Mouse (Mus musculus): Measurements from ENCODE around the gene Slc24a3. TPM values are rescaled to one million over a fixed set of nuclear protein-coding genes. Genes with fewer than 3 reads are reported as not detected.

Gene Slc24a3
- total and polyA plus RNA-seq, 3 experiments, result 12.1 to 26.2 (median 21.1) TPM

DNA sequence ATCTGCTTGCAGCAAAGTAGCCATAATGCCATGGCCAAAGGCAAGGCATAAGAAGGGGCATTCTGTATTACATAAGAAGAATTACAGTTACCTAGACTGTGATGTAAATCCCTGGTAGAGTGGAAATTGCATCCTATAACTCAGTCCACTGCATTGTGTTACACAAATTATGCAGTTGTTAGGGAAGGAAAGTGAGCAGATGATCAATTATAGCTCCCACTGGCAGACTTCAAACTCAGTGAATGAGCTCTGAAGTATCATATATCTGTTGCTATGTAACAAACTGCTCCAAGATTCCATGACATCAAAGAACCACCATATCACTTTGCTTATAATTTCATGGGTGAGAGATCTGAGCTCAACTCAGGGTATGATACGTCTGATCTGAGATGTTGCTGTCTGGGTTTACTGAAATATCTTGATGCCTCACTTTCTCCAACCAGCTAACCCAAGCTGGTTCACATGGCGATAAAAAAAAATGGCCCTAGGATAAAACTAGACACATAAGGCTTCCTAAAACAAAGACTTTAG, 387.2 kb downstream of the Slc24a3 start:
- no peak for DNase-seq

DNA sequence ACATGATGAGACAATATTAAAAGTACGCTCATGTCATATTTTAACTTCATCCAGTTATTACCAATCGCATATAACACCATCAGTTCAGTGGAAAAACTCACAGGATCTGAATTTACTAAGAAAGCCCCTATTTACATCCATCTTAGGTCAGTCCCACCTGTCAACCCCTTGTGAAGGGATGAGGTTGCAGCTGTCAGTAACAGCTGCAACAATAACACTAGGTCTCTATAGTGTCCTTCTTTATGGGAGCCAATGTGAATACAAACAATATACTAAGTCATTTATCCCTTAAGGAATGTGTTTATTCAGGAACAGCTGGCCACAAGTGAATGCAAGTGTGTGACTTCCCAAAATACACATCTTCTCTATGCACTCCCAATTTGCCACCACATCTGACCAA, 388.2 kb downstream of the Slc24a3 start:
- no peak for DNase-seq

DNA sequence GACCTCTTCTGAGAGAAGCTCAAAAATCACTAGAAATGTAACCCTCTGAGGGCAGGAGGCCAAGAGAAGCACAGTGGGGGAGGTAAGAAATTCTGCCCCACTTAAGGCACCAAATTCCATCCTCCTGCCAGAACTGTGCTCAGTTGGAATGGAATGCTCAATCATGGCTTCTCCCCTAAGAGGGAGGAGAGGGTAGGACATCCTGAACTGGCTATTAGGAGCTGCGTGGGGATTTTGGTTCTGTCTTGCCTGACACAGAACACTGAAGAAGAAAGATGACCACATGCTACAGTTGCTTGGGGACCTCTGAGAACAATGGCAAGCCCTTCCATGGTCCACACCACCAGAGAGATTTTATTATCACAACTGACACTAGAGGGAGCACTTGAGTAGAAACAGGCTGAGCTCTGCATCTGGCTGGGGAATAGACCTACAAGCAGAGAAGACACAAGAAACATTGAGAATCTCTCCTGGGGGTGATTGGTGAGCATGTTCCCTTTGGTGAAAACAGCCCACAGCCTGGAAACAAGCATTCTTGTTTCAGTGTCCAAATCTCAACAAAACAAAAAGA, 389.9 kb downstream of the Slc24a3 start:
- DNase-seq, result peak; percentile 33

DNA sequence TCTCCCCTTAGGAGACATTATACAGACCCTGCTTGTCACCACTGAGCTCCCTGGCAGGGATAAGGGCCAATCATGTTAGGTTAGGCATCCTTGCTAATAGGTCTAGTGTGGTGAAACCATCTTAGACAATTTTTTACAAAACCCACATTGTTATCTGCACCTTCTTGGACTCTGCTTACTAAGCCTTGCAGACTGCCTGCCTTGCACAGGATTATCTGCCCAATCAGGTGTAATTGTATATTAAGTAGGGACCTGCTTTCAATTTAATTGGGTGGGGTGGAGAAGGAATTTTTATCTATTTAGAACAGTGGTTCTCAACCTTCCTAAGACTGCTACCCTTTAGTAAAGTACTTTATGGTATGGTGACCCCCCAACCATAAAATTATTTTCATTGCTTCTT, 394.9 kb downstream of the Slc24a3 start:
- DNase-seq, result no peak

DNA sequence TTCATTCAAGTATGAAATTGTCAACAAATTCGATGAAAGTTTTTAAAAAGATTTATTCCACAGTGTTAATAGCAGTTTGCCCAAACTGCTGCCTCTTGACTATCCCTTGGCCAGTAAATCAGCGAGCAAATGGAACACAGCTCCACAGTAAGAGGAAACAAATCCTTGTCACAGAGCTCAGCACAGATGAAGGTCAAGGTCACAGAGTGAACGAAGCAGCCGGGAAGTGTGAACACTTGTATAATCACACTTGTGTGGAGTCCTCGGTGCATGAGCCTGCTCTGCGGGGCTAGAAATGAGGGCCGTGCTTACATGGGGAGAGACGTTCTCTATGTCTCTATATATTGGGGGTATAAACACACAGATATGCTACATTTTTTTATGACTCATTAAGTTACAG, 397.0 kb downstream of the Slc24a3 start:
- DNase-seq, result peak; percentile 66

DNA sequence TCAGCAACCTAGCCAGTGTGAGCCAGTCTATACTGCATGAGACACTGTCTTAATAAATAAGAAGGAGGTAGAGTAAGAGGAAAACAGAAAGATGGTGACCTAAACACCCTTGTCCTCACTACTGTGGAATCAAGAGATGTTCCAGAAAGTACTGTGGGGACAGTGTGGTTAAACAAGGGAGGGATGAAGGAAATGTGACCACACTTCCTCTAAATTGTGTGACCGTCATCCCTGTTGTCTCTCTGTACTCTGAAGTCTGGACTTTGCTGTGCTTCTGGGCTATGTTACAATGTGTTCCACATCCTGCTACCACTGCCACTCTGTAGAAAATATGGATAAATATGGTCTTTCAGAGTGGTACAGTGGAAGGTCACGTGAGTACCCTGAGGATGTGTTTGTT, 399.4 kb downstream of the Slc24a3 start:
- no peak for DNase-seq

DNA sequence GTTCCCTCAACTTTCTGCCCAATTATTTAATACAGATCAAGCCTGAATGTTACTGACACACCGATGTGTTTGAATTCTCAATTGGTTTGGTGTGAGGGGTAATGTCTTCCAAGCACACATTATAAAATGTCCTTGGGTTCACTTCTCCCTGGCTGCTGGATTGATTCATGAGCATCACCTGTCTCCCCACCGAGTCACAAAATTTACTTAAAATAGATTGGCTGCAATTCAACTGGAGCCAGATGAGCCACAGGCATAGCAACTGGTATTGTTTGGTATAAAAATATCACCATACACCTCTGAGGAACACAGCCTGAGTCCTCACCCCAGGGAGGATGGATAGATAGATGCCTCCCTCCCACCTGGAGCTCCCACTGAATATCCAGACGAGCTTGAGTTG, 404.4 kb downstream of the Slc24a3 start:
- no peak for DNase-seq

DNA sequence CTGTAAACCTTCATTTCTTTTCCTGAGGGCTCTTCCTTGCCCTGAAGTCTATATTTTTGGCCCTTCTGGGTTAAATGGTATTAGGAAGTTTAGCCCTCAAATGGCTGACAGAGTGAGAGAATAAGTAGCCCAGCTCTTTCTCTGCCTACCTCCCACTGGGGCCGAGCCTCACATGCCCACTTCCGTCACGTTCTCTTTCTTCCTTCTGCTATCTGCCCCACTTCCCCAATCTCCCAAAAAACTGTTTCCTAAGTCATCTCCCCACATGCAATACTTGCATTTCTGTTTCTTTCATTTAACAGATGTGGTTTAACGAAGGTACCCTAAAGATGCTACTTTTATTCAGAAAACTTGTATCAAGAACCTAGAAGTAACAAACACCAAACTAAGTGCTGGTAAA, 406.6 kb downstream of the Slc24a3 start:
- no peak for DNase-seq

DNA sequence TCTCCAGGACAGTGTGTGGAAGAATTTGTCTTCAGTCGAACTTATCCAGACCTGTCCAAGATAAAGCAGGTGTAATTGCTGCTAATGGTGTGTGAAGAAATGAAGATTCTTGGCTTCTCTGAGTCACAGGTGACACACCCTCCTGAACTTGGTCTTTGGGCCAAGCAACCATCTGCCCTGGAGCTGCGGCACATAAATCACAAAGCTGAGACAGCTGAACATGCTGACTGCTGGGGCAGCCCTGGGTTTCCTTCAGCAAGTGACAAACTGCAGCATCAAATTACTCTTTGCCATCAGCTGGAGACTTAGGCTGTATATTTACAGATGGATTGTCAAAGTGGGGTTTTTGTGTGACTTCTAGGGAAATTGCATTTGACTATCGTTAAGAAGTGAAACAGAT, 415.5 kb downstream of the Slc24a3 start:
- DNase-seq, result no peak

DNA sequence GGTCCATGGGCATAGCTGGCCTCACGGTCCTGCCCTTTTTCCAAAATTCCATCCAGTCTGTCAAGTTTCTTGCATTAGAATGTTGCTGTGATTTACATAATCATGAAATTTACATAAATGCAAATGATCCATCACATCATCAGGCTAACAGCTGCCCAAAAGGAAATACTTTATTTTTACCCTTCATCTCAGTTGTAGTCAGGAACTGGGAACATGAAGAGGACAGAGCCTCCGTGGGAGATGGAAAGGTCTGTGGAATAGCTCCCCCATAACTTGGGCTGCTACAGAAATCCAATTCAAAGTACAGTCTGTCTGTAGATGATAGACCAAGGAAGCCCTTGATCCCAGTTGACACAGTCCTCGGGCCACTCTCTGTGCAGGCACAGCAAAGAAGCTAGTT, 417.9 kb downstream of the Slc24a3 start:
- no peak for DNase-seq

DNA sequence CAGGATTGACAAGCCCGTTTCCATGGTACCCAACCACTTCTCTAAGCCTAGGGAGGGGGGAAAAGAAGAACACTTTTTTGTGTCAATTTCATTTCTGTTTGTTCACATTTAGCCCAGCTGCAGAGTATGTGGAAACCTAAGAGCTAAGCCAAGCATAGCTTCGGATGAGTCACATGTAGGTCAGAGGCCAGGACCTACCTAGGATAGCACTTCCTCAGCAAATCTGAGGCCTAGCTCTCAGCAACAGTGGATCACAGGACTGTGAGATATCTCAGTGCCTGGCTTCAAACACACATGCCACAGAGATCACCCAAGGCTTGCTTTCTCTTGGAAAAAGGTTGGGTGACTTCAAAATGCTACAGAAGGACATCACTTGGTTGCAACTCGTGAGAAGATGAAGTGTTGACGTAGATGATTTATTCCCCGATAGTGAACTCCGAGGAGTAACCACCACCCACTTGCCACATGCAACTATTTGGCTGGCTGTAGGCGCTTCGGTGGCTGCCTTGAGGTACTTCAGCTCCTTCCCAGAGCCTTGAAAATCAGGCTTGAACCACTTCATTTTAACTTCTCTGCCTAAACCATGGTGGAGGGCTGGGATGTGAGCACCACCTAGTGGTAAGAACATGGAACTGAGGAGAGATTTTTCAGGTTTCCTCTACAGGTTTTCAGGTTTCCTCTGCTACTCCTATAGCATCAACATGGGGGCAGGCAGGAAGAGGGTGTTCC, 420.6 kb downstream of the Slc24a3 start:
- peak; percentile 63 for DNase-seq

DNA sequence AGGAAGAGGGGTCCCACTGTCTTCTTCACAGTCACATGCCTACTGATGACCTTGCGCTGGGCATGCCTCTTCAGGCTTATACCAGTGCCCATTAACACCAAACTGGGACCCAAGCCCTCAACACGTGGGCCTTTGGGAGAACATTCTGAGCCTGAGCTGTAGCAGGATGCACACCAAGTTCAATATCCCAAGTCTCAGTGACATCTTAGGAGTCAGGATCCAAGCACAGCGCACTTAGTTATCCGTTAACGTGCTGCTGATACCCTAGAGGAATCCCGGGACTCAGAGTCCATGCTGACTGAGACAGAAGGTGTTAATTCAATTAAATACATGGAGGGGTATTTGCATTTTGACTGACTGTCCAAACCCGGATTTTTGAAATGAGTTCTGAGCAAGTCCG, 424.3 kb downstream of the Slc24a3 start:
- no peak for DNase-seq

DNA sequence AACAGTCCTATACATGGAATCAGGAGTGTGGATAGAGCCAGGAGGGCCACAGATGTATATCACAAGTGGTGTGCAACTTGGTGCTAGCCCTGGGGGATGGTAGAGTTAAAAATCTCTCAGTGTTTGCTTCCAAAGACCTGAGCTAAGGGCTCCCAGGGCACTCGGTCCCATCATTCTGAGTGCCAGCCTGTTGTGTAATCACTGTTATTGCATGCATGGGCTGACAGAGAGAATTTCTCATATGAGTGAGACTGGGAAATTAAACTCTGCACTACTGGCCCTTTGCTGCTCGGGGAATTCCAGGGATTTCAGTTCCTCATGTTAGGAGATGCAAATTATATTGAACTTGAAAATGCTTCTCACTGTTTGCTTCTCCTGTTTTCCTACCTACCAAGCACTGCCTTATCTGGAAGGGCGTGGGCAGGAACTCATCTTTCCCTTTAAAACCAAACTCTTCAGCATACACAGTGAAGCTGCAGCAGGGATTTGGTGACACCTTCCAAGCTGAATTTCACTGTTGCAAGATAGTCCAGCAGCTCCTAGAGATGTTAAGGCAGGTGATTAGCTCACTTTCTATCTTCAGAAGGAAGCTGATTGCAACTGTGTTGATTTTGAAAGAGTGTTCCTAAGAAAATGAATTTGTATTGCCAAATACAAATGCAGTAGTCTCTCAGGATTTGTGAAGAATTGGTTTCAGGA, 426.2 kb downstream of the Slc24a3 start:
- DNase-seq, result peak; percentile 46

DNA sequence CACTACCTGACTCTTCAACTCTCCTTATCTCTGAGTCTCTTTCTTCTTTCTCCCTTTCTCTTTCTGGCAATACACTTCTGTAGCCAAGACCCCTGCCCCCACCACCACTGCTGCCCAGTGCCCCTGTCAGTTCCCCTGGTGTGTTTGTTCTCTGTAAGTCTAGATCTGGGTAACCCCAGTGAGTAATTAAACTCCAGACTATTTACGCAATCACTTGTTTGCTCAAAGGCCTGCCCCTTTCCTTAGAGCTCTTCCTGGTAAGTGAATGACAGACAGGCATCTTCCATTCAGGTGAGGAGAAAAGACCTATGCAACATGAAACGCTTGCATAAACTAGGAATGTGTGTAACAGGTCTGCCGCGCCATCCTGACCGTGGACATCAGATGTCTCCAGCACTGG, 430.3 kb downstream of the Slc24a3 start:
- no peak for DNase-seq

DNA sequence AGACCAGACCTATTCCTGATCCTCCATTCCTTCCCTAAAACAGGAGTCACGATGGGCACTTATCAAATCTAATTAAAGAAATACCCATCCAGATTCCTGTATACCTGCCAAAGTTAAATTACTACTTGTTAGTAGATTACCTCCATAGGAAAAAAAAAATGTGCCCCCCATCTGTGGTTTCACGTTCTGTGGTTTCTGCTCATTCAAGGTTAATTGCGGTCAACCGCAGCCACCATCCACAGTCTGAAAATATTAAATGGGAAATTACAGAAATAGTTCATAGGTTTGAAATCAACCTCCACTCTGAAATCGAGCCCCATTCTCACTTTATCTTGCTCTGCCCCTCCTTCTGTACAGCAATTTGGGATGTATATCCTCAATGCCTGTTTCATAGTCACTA, 440.3 kb downstream of the Slc24a3 start:
- no peak for DNase-seq

DNA sequence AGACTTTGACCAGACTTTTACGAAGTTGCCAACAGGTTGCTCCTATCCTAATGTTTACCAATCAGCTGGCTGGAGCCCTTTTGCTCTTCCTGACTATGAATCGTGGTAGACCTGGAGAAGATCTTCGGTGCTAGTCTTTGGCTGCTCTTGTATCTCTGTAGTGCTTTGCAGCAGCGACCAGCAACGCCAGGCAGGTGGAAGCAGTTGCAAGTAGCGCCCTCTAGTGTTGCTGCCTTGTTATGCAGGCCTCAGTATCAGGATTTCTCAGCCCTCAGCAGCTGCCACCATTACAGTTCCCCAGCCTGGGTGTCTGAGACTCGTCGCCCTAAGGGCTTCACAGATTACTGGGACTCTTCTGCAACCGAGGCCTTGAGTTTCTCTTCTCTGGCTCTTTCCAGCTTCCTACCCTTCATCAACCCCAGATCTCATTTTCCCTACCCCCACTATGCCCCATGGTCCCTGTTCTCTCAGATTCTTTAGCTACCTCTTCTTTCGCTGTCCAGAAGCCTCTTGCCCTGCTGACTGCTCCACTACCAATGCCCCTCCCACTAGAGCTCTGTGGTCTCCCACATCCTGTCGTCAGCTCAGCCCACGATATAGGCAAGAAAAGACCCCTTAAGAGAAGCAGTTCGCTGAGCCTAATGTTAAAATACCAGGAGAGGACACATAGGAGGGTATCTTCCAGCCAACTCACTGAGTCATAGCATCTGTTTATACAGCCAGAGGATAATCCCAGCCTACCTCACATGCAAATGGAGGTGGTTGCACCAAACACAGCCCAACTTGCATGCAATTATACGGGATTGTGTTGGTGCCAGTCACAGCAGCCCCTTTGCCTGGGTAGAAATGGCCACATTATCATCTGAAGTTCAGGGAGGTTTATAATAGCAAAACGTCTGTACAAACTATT, 443.5 kb downstream of the Slc24a3 start:
- DNase-seq, result peak; percentile 42

DNA sequence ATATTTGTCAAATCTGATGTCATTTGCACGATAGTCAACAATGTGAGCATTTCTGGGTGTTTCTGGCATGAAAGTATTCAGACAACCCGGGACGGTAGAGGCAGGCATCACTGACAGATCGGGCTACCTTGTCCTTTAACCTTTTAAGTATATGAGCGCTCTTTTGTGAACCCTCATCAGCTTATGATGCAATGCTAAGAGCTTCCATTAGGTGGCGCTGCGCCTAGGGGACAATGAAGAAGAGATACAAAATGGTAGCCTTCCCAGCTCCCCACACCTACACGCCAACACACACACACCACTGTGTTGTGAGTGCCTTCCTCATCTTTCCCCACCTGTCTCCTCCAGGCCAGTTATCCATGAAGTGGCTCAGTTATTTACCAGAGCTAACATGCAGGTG, 445.4 kb downstream of the Slc24a3 start:
- peak; percentile 6 for DNase-seq

DNA sequence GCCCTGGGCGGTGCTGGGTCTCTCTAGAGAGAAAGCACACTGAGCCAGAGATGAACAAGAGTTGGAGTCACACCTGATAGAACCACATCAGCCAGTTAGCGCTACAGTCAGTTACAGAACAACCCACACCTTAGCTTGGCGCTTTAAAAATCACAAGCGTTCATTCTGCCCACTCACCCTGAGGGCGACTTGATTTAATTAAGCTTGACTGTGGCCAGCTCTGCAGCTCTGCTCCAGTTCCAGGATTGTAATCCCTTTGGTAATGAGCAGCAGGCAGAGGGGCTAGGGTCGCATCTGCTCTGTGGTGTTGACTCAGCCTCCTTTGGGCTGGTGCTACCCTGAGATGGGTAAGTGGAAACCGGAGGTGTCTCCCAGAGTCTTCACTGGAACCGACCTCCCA, 446.2 kb downstream of the Slc24a3 start:
- no peak for DNase-seq

DNA sequence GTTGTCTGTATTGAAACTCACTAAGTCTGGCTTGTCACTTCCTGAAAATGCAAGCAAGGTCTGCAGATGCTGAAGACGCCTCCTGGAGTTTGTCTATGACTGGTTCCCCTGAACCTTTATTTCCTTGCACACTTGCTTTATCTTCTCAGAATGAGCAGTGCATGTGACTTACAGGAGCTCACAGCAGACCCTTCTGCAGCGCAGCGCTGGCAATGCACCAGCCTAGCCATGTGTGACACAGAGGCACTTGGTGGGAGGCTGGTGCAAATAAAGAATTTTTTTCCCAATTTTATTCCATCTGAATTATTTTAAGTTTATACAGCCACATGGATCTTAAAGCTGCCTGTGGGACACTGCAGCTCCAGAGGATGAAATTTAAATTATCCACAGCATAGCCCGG, 452.1 kb downstream of the Slc24a3 start:
- DNase-seq, result no peak

DNA sequence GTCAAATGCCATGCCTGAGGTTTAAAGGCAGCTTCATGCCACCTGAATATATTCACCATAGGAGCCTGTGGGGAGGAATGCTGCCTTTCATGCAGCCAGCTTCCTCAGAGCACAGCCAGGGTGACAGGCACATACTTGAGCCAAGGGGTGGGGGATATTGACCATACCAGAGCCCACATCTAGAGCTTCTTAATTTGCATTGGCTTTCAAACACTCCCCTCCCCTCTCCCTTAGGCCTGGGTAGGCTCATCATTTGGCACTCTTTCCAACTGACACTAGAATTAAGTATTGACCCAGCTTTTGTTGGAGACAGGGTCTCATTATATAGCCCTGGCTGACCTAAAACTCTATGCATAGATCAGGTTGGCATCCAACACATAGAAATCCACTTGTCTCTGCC, 453.2 kb downstream of the Slc24a3 start:
- no peak for DNase-seq

DNA sequence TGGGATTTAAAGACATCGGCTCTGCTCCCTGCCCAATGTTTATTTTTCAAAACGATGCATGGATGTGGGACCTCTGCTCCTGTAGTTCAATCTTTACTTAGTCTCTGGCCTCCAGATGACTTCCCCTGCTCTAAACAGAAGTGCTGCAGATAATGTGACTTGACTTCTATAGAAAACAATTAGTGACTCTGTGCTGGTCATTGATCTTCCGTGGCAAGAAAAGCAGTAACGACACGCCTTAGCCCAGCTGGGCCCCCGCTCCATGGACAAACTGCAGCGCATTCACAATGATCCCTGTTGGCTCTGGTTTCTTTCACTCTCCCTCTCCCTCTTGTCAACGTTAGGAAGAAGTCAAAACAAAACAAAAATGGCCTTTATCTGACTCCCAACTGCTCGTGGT, 453.6 kb downstream of the Slc24a3 start:
- no peak for DNase-seq

DNA sequence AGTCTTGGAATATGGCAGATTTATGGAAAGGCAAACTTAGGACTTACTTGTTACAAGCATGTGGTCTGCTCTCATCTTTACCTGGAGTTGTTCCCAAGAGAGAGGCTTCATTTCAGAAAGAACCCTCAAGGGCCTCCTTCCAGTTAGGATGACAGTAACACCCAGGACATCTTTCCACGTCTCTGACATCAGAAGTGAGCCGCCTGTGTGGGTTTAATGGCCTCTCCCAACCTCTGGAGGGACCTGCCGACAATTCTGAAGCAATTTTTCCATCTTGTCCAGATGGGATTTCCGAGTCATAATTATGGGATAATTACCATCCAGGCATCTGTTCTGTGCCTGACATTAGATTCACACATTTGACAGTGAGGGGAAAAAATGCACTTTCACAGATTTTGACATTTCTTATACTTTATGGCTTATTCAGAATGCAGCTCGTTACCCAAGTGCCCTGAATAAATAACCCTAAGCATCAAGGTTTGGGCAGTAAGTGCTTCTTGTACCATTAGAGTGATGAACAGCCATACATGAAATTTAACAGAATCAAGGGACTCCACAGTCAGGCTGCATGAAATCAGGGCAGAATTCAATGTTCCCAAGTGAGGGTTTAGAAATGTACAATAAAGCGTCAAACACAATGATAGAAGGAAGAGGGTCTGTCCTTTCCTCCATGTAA, 463.7 kb downstream of the Slc24a3 start:
- no peak for DNase-seq

All from adrenal gland, adult 2 months (tissue).